Mouse (Mus musculus) embryo, embryonic 11.5 days (tissue): ENCODE measurements around the gene Slc5a9.
A peak's percentile ranks its signal among the peaks of the same experiment; 100 is the strongest.
"Not testable (repeated sequence)": the region's sequence is repeated elsewhere in the genome, so short reads cannot be mapped to it uniquely, and the experiment has no call there.

Experiments used
- DNase-seq: peaks from one replicate; pipeline ENCODE4 v3.0.0-alpha.2; 2012; ENCODE audit warnings: low read depth, low spot score

The Slc5a9 gene

DNA sequence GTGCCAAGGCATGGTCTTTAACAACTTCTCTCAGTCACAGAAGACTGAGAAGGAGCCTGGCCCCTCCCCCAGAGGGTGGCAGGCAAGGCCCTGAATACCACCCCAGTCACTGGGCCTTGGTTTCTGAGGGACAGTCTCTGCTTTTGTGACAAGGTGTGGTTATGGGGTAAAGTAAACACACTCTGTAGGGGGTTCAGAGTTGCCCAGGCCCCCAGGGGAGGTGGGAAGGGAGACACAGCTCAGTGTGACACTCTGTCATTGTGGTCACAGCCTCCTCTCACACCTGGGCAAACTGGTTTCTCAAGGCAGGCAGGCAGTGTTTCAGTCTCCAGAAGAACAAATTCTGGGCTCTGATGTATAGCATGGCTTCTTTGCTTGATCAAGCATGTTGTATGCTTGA lies at the start of gene Slc5a9:
Slc5a9 (minus strand) TSS at position 144 of the 400 bp plus-strand sequence.
- no peak for DNase-seq

DNA sequence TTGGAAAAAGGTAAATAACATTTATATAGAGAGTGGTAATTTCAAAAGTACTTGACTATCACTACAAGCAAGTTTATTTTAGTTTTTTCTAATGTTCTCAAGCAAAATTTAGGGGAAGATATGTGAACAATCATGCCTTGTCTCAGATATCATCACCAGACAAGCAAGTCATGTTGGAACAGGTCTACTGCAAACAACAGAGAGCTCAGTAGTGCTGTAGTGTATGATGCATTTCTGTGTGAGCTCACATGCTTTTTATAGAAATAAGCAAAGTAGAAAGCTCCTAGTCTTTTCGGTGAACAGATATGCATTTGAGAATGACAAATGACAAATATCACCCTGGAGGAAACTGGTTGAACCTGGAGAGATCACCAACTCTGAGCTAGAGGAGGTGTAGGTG lies 16.4 kb upstream of the Slc5a9 start, which contains the start of gene Skint8:
Skint8 (plus strand) TSS at position 301 of the 400 bp plus-strand sequence.
- no peak for DNase-seq

- peak; percentile 43 for DNase-seq
Measured at GRCm38 (mm10) chr4:111907926-111908325, 5.2 kb upstream of the Slc5a9 start.

DNA sequence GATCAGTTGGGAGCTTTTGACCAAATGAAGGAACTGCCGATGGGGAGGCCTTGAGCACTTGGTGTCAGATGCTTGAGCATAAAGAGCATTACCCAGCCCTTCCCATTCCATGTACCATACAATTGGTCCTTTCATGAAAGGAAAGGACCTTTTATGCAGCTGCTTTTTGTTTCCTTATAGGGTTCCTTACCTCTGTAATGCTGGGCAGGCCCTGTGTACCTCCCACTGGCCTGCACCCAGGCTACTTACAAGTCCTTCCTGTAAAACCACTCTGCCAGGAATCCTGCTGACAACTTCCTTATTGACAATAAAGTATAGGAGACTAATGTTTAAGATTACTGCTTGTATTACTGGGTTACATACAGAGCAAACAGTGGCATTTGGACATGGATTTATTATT lies 1.2 kb downstream of the Slc5a9 start:
- DNase-seq, result no peak

DNA sequence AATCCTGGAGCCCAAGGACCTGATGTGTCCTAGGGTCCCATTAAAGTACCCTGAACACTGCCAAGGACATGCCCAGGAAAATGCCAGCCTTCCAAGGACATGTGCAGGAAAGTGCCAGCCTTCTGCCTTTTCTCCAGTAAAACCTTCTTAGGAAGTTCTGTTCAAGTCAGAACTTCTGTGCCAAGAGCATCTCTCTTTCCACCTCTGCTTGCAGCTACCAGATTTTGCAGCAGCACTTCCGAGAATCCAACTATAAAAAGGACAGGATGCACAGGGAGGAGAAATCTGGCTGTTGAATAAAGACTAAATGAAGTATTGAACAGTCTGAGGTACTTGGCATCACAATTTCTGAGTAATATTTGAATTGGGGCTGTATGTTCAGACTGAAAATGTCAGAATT lies 2.2 kb downstream of the Slc5a9 start:
- not testable (repeated sequence) for DNase-seq

GRCm38 (mm10) chr4:111898566-111898965 lies 4.2 kb downstream of the Slc5a9 start:
- DNase-seq, result no peak

GRCm38 (mm10) chr4:111897755-111898154 lies 5.0 kb downstream of the Slc5a9 start:
- DNase-seq, result no peak

DNA sequence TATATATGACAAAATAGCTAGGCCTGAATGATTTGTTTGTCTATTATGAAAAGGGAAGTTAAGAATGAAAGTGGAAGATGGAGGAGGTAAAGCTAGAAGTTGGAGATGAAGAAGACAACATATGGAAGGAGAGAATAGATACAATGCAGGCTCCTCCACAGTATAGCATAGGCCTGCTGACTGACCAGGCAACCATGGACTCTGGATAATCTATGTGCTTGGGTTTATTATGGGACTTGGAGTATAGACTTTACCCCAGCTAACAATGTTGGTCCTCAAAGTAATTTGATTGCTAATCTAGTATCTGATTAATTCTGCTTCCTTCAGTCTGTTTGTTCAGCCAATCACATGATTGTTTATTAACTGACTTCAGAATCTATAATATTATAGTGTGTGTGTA lies 10.6 kb downstream of the Slc5a9 start:
- DNase-seq, result no peak

GRCm38 (mm10) chr4:111886607-111887006 lies 16.1 kb downstream of the Slc5a9 start:
- DNase-seq, result peak; percentile 47

DNA sequence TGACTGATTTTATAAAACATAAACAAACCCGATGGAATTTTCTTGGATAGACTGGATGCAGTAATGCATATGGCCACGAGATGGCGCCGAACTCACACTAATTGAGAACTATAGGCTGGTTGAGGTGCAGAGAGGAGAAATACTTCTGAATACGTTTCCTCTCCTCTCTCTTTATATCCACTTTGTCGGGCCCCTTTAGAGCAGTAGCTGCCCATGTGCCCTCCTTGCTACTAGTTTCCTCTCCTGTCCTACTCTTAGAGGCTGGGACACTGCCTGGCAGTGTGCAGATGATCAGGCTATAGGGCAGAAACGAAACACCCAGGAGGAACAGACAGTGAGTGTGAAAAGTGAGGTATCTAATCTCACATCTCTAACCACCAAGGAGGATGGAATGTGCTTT lies 16.7 kb downstream of the Slc5a9 start:
- peak; percentile 41 for DNase-seq

DNA sequence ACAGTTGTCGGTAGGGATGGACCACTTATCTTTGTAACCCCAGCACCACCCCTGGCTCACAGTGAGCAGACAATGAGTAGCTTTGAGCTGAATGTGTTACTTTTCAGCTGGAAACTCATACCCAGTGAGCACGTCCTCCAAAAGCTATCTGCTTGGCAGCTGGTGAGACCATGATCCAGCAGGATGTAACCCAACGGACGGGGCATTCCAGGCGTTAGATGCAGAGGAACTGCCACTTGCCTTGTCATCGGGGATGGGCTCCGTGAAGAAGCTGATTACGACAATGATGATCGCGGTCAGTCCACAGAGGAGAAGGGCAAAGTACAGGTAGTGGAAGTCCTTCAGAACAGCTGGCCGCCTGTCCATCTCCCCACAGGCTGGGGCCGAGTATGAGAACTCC lies 19.2 kb downstream of the Slc5a9 start:
- no peak for DNase-seq

GRCm38 (mm10) chr4:111880112-111880875 lies 22.4 kb downstream of the Slc5a9 start:
- no peak for DNase-seq

DNA sequence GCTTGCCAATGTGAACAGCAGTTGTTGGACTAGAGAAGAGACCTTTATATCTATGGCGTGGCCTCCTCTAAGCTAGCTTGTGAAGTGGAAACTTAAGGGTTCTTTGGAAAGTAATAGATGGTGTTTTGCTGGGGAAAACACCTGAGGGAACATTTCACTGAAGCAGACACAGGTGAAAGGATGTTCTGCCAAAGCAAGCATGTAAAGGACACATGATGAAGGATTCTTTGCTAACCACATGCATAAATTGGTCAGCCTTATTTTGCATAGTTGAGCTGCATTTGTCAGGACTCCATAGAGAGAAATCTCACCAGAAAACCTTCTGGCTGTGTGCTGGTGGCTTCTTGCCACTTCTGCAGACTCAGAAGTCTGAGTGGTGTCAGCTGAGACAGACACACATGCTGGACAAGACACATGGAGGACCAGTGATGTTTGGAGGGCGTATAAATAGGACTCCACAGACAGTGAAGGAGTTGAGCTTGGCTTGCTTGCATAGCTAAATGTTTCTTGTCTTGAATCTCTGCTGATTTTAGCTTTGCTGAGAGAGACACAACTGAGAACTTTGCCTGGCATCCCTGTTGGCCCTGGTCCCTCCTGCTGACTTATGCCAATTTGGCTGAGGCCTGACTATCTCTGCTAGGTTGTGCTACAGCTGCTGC lies 34.8 kb downstream of the Slc5a9 start:
- no peak for DNase-seq

DNA sequence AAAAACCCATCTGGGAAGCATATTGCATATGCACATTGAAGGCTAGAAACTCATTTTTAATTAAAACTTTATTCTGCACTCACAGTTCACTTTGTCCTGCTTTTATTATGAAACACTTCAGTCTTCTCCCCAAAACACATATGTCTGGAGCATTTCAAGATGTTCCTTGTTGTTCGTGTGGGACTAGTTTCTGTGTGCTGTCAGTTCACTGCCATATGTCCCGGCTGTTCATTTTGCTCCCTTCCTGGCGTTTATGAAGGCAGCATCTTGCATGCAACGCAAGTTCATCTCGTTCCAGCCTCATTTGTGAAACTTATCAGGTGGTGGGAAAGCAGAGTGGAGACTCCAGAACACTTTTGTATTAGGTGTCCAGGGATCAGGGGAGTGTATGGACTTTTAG lies 36.0 kb downstream of the Slc5a9 start:
- DNase-seq, result no peak

DNA sequence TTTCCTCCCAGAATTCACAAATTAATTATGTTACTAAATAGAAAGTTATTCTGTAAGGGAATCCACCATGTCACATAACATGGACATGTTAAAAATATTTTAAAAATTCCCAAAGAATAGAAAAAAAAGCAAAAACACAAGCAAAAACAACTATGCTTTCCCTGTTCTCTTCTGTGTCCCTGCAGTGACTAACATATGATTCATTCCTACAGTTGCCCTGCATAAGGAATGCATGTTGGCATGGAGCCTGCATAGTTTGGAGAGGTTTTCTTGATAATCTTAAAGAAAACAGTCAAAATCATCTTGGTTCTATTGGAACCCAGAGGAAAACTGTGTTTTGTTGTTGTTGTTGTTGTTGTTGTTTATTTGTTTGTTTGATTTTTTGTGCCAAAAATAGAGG lies 50.1 kb downstream of the Slc5a9 start:
- no peak for DNase-seq

DNA sequence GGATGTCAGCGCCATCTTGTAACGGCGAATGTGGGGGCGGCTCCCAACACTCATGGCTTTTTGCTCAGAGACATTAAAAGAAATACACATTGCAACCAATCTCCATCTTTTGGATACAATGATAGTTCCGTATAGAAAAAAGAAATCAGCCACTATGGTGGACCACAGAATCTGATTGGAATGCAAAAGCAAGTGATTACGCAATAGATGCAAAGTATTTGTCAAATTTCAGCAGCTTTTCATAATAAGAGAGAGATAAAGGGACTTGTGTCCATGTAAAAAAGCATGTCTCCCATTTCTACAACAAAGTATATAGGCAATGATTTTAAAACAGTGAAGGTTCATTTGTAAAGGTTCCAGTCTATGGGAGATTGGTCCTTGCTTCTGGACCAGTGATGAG lies 63.8 kb downstream of the Slc5a9 start:
- DNase-seq, result no peak
